Comparison of ENCODE assay signal across 14 mouse cellular contexts in genomic region chr1:160692224-160693093, GRCm38 (mm10).
DNase-seq lines count a peak whose midpoint lies in the region; ATAC-seq and TF ChIP-seq lines count a peak whose summit lies in the region.
"Had no signal": no experiment of that assay in that cellular context is flagged by ENCODE, and none has a peak within 500 bp of the region (broad histone marks: within the 10 kb centered on the region; RNA-seq: fewer than 3 reads in every experiment).

No protein-coding gene starts in this region.

- no peaks in the 10 kb centered on the region for H3K27me3 ChIP-seq in heart, postnatal 0 days (ENCODE audit: control insufficient read depth, insufficient read depth, low read length)
- no peaks in the 10 kb centered on the region for H3K27me3 ChIP-seq in heart, embryonic 11.5 days (ENCODE audit: control insufficient read depth, insufficient read depth, low read length)
- H3K27me3 ChIP-seq in lung, embryonic 16.5 days (ENCODE audit: control insufficient read depth, insufficient read depth, low read depth, low read length): no peaks in the 10 kb centered on the region
- H3K27me3 ChIP-seq: neural tube, embryonic 12.5 days had no signal

- no peak for TF ChIP-seq CTCF in heart, postnatal 0 days (IDR thresholded peaks at IDR 0.05; ENCODE audit: low read depth)

- H3K36me3 ChIP-seq in heart, postnatal 0 days (replicated peaks; ENCODE audit: control insufficient read depth, insufficient read depth, low read length): no peaks in the 10 kb centered on the region
- no peaks in the 10 kb centered on the region for H3K36me3 ChIP-seq in heart, embryonic 11.5 days (ENCODE audit: control insufficient read depth, insufficient read depth, low read length)
- H3K36me3 ChIP-seq in lung, embryonic 16.5 days (ENCODE audit: control insufficient read depth, insufficient read depth, low read length): no peaks in the 10 kb centered on the region
- H3K36me3 ChIP-seq: neural tube, embryonic 12.5 days had no signal

- H3K27ac ChIP-seq in heart, postnatal 0 days (ENCODE audit: low read depth): peak overlapping the region; percentile 22; the same call in 1 of the 2 replicates
- H3K27ac ChIP-seq in heart, embryonic 11.5 days (ENCODE audit: low read depth, low read length): no peak overlapping the region
- H3K27ac ChIP-seq in lung, embryonic 16.5 days (ENCODE audit: low read length): no peak overlapping the region
- H3K27ac ChIP-seq: kidney, postnatal 0 days; layer of hippocampus, adult 2 months; macrophage; neural tube, embryonic 12.5 days had no signal

- no peak overlapping the region for H3K9ac ChIP-seq in heart, postnatal 0 days (replicated peaks; ENCODE audit: low read depth, low read length)
- H3K9ac ChIP-seq in heart, embryonic 11.5 days (ENCODE audit: low read depth, low read length): no peak overlapping the region
- no peak overlapping the region for H3K9ac ChIP-seq in lung, embryonic 16.5 days (ENCODE audit: low read length)
- H3K9ac ChIP-seq: neural tube, embryonic 12.5 days had no signal

- H3K4me2 ChIP-seq in heart, postnatal 0 days (ENCODE audit: low read depth, low read length): no peak overlapping the region
- no peak overlapping the region for H3K4me2 ChIP-seq in heart, embryonic 11.5 days
- H3K4me2 ChIP-seq in lung, embryonic 16.5 days (ENCODE audit: low read depth, low read length): no peak overlapping the region
- H3K4me2 ChIP-seq: midbrain, embryonic 11.5 days; neural tube, embryonic 12.5 days had no signal

- no peak; the same call in 1 of the 2 replicates for ATAC-seq in heart, postnatal 0 days (ENCODE audit: insufficient read depth, low read depth)
- ATAC-seq in heart, embryonic 11.5 days (replicated peaks; ENCODE audit: insufficient number of reproducible peaks, low FRiP score, low TSS enrichment): no peak
- ATAC-seq in lung, embryonic 16.5 days (ENCODE audit: low read depth): peak; percentile 21; the same call in 1 of the 2 replicates
- ATAC-seq in activated CD4-positive, CD25-positive, alpha-beta regulatory T cell, adult 4 months: no peak

- WGBS in heart, postnatal 0 days: 59% methylated on average over 6 of the region's 6 CpGs
- WGBS in heart, embryonic 11.5 days (ENCODE audit: insufficient replicate concordance): 80% methylated on average over 6 of the region's 6 CpGs
- WGBS in lung, embryonic 16.5 days: 68% methylated on average over 6 of the region's 6 CpGs

- H3K4me3 ChIP-seq in heart, postnatal 0 days (ENCODE audit: low read depth, low read length): no peak overlapping the region
- no peak overlapping the region for H3K4me3 ChIP-seq in heart, embryonic 11.5 days (ENCODE audit: low read depth, low read length)
- no peak overlapping the region for H3K4me3 ChIP-seq in lung, embryonic 16.5 days (ENCODE audit: low read length)
- H3K4me3 ChIP-seq: erythroblast, embryonic 14.5 days; layer of hippocampus, adult 2 months; neural tube, embryonic 12.5 days had no signal

- peak; percentile 89 for DNase-seq in heart, adult 11 months
- DNase-seq in heart, adult 9 months (ENCODE audit: low spot score in 2 of 2): no peak
- no peak for DNase-seq in heart, postnatal 0 days (ENCODE audit: low spot score)
- DNase-seq in lung, postnatal 4 days: no peak
- DNase-seq: thymus, postnatal 14 days had no signal

- no peaks in the 10 kb centered on the region for H3K9me3 ChIP-seq in heart, postnatal 0 days (replicated peaks; ENCODE audit: control insufficient read depth, low read length)
- no peaks in the 10 kb centered on the region for H3K9me3 ChIP-seq in heart, embryonic 11.5 days (replicated peaks; ENCODE audit: control insufficient read depth, low read length)
- no peaks in the 10 kb centered on the region for H3K9me3 ChIP-seq in lung, embryonic 16.5 days (ENCODE audit: control insufficient read depth, low read length)
- H3K9me3 ChIP-seq: neural tube, embryonic 12.5 days had no signal

- peaks cover 3% of the 10 kb centered on the region; the same call in 1 of the 2 replicates for H3K4me1 ChIP-seq in heart, postnatal 0 days (ENCODE audit: control insufficient read depth, insufficient read depth)
- H3K4me1 ChIP-seq in heart, embryonic 11.5 days (ENCODE audit: control insufficient read depth, insufficient read depth, low read length): no peaks in the 10 kb centered on the region
- peaks cover 5% of the 10 kb centered on the region for H3K4me1 ChIP-seq in lung, embryonic 16.5 days (replicated peaks; ENCODE audit: control insufficient read depth, insufficient read depth, low read length)
- H3K4me1 ChIP-seq: neural tube, embryonic 12.5 days had no signal

- no peak for TF ChIP-seq EP300 in heart, postnatal 0 days (IDR thresholded peaks at IDR 0.05; ENCODE audit: low read depth)
